Mouse (Mus musculus) layer of hippocampus, adult 9-10 months (tissue): Measurements from ENCODE around the gene Smyd3.

ENCODE experiments used
- DNase-seq: peaks from one replicate; pipeline ENCODE4 v3.0.0; 2022; ENCODE audit warnings: low spot score

Smyd3 gene

DNA sequence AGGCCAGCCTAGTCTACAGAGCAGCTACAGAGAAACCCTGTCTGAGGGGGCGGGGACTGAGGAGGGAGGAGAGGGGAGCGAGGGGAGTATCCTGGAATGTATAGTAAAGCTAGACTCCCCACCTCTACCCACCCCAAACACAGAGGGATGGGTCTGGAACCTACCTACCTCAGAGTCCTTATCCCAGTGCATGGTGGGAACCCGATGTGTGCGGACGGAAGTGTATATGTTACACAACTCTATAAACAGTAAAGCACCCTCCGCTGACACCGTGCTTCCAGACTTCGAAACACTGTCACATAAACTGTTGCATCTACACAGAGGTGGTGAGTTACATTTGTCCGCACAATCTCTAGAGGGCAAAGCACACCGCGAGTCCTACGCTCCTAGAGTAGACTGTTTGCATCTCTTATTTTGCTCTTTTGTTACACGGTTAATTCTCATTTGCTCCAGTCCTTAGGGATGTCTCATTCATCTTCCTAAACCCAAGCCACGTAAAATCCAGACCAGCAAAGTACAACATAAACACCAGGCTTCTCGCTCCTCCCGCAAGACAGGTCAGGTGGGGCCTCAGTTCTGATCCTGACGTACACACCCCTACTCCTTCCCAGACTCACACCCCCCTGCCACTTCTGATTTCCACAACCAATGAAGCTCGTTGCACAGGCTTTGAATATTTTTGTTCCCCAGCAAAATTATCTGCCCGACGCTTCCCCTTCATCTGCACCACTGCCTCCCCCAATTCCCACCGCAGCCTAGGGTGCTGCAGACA lies 714 bp downstream of the Smyd3 start:
- no peak for DNase-seq

DNA sequence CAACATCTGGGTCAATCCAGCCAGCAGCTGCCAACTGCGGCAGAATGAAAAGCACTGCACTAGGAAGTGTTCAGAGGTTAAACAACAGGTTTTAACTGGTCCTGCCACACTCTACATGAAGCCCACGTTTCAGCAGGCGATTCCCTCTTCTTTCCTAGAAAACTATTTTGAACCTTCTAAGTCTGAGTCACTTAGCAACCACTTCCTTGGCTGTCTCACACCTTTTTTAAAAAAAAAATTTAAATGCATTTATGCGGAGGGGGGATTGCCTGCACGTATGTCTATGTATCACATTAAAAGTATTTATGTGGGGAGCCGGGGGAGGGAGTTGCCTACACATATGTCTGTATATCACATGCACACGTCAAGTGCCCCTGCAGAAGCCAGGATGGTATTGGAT lies 5.9 kb downstream of the Smyd3 start:
- no peak for DNase-seq

DNA sequence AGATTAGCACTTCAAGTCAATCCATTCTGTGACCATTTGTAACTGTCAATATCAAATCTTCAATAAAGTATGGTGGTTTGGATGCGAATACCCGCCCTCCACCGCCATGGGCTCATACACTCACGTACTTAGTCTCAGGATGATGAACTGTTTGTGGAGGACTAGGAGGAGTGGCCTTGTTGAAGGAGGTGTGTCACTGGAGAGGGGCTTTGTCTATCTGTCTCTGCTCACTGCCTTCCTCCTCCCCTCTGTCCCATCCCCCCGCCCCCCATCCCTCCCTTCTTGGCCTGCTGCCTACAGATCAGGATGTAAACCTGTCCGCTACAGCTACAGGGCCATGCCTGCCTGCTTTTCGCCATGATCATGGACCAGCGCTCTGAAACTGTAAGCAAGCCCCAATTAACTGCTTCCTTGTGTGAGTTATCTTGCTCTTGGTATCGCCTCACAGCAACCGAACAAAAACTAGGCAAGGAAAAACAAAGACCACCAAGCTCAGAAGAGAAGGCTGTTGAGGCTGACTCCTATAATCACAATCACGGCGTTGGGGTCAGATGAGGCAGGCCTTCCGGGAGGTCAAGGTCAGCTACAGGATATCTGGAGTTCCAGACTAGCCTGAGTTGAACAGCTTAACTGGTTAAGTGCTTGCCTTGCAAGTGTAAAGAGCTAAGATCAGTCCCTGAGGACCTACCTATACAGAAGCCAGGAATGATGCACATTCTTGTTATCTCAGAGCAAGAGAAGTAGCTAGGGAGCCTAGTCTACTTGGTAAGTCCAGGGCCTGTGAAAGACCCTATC lies 7.1 kb downstream of the Smyd3 start:
- no peak for DNase-seq

DNA sequence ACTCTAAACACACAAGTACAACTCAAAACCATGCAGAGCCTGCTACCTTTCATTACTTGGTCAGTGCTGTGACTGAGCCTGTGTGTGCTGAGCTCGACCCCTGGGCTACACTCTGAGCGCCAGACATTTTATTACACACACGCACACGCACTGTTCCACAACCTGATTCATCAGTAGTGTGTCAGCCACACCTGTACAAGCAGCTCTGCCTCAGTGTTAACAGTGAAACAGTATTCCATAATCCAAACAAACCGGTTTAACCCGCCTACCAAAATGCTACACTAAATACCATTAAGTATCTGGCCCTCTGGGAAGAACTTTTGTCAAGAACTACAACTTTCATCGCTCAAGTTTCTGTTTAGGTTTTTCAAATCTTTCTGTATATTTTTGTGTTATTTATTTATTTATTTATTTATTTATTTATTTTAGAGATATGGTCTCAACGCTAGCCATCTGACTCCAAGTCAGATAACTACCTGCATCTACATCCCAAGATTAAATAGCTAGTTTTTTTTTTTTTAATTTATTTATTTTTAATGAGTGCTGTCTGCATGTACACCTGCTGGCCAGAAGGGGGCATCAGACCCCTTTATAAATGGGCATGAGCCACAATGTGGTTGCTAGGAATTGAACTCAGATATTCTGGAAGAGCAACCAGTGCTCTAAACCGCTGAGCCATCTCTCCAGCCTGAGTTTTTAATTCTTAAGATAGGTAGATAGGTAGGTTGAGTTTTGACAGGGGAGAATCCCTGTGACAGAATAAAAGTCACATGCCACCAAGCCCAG lies 11.1 kb downstream of the Smyd3 start:
- no peak for DNase-seq

DNA sequence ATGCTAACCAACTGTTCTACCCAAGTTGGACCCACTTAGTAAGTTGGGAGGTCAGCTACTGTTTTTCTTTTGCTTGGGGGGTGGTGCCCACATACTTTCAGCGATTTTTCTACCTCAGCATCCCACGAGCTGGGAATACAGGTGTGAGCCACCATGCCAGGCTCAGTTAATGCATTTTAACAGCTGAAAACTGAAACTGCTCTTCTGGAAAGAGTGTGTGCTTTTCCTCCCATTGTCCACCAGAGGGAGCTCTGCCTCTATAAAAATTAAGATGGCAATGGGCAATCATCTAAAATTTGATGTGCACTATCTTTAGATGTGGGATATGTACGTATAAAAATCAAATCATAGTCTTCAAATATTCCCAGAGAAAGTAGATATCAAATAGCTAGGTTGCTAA lies 15.3 kb downstream of the Smyd3 start:
- DNase-seq, result no peak

DNA sequence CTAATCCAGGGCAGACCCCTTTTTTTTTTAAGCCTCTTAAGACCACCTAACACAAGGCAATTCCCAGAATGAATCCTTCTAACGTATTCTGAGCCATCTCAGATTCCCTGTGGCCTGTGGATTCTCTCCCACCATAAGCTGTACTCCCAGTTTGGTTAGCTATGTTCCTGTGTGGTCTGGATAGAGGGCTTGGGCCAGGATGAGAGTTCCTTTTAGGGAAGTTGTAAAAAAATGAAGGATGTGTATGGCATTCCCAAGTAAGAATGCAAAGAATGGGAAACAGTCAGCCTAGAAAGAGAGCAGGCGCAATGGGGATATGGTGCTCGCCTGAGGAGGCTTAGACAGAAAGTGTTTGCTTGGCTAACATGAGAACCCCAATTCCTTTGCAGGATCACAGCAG lies 18.6 kb downstream of the Smyd3 start:
- no peak for DNase-seq

DNA sequence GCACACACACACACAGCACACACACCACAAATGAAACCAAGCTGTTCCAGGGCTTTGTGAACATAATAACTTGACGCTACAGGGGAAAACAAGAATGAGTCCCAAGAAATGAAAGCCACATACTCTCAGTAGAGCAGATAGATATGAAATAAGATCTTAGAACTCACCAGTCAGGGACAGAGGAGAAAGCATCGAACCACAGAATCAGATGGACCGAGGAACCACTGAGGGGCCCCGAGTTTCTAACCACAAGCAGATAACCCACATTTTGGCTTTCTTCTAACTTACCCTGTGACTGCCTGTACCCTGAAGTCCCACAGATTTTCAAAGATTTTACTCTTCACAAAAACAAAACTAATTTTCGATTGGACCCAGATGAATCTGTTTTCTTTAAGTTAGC lies 24.9 kb downstream of the Smyd3 start:
- DNase-seq, result no peak

DNA sequence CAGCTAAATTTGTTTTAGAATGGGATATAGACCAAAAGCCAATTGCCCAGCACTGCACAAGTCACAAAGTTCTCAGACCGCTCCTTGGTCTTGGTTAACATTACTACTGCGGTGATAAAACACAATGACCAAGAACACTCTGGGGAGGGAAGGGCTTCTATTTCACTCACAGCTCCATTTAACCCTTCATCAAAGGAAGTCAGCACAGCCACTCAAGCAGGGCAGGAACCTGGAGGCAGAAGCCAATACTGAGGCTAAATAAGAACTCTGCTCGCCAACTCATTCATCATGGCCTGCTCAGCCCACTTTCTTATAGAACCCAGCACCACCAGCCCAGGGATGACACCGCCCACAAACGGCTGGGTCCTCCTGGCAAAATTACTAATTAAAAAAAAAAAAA lies 29.3 kb downstream of the Smyd3 start:
- DNase-seq, result no peak

DNA sequence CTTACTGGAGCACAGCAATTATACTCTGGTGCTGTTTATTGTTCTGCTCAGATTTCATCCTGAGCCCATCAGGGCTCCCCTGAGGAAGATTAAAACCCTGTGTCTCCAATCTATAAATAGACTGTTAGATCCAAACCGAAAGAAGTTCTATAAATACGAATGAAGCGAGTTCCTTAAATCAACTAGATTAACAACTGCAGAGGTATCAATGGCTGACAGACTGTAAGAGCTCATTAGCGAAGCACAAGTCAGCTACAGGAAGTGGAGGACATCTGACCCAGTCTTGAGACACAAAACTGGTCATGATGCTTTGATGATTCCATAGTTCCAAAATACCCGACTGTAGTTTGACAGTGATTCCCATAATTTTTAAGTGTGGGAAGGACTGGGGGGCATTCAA lies 29.9 kb downstream of the Smyd3 start:
- no peak for DNase-seq

DNA sequence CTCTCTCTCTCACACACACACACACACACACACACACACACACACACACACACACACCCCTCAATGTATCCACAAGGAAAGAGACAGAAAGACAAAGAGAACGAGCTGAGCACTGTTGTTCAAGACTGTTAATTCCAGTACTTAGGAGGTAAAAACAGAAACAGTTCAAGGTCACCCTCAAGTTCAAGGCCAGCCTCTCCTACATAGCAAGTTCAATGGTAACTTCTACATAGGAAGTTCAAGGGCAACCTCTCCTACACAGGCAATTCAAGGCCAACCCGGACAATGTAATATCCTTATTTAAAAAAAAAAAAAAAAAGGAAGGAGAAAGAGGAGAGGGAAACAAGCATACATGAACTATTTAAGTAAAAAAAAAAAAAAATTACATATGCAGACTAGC lies 30.6 kb downstream of the Smyd3 start:
- no peak for DNase-seq

DNA sequence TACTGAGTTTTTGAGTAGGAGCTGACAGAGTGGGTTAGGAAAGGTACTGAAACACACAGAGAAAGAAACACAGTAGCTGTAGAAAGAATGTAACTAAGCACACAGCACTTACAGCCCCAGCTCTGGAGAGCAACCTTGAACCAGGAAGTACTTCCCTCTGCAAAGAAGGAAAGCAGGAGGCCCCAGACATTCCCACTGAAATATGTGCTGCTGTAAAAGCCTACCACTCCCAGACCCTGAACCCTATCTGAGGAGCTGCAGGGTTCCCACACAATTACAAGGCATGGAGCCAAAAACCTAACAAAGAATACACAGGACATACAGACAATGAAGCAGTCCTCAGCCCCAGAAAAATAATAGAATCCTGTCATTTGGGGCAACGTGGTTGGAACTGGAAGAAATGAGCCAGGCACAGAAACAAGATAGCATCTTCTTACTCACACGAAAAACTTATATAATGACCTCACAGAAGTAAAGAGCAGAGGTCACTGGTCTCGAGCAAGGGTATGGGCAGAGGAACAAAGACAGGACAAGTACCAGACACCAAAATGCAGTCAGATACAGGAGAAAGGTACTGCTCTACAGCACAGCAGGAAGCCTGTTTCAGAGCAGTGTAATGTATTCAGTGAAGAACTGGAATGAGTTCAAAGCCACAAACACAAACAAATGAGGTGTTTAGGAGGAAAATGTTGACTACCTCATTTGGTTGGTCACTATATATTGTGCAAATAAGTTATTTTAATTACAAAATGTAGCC lies 31.9 kb downstream of the Smyd3 start:
- DNase-seq, result no peak

DNA sequence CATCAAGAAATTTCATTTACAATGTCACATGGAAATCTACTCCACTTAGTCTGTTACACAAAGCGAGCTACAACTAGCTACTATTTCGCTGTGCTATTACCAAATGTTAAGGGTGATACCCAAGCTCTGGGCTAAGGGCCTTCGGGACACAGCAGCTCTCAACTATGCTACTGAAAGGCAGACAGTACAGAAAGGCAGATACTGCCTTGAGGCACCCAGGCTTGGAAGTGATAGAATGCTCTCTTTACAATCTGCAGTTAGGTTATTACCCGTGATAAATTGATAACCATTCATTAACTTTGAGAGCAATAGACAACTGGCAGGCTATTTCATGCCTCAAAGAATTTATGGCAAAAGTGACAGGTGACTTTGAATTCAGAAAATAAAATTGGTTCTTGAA lies 37.0 kb downstream of the Smyd3 start:
- no peak for DNase-seq

DNA sequence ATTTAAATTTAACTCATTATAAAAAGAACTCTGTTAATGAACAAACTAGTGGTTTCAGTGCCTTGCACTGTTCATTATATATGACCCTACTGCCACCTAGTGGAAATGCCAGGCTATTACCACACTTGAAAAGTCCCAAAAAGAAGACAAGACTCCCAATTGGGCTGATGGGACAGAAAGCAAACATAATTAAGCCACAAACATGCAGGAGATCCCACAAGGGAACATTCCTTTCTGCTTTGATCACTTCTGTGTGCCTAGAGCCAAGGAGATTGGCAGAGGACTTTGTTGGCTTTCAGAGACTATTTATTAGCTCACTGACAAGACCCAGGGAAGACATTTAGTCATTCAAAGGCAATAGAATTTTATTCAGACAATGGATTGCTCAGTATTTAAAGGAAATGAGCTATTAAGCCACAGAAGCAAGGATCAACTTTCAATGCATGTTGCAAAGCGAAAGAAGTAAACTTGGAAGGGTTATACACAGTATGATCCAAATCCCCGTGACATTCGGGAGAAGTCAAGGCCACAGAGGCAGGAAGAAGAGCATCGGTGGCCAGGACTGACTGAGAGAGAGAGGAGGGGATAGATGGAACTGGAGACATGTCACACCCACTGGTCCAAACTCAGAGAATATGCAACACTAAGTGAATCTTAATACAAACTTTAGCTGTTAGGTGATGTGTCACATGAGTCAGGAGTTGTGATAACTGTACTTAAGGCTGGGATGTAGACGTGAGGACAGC lies 40.5 kb downstream of the Smyd3 start:
- DNase-seq, result peak; percentile 74

DNA sequence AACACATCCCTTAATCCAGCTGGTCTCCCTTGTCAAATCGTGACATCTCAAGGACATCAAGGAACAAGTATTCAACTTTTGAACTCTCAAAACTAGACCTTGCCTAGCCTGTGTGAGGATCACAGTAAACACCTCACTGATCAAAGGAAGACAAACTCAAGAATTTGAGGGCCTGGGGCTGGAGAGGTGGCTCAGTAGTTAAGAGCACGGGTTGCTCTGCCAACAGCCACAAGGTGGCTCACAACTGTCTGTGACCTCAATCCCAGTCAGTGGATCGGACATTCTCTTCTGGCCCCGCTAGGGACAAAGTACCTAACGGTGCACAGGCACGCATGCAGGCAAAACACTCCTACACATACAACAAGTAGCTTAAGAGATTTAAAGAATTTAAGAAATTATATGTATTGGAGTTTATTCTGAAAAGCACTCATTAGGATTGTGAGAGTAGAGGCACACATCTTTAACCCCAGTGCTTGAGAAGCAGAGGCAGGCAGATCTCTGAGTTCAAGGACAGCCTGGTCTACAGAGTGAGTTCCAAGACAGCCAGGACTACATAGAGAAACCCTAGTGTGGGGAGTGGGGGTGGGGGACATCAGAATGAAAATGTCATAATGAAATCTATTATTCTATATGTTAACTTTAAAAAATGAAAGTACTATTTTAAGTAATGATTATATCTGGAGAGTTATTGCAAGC lies 41.2 kb downstream of the Smyd3 start:
- no peak for DNase-seq

DNA sequence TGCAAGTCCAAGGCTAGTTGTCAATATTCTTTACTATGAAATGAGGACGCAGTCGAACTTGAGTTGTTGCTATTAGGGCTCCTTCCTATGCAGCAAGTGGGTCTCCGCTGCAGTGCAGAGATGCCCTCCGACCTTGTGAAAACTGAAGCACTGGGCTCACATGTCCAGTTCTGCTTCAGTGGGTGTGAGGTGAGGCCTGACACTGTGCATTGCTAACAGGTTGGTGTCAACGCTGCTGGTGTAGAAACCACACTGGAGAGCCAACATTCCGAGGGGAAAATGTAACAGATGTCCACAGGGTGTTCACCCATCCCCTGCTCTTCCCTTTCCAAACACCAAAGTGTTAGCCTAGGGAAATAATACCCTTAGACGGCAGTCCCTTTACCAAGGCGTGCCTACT lies 43.1 kb downstream of the Smyd3 start:
- no peak for DNase-seq

DNA sequence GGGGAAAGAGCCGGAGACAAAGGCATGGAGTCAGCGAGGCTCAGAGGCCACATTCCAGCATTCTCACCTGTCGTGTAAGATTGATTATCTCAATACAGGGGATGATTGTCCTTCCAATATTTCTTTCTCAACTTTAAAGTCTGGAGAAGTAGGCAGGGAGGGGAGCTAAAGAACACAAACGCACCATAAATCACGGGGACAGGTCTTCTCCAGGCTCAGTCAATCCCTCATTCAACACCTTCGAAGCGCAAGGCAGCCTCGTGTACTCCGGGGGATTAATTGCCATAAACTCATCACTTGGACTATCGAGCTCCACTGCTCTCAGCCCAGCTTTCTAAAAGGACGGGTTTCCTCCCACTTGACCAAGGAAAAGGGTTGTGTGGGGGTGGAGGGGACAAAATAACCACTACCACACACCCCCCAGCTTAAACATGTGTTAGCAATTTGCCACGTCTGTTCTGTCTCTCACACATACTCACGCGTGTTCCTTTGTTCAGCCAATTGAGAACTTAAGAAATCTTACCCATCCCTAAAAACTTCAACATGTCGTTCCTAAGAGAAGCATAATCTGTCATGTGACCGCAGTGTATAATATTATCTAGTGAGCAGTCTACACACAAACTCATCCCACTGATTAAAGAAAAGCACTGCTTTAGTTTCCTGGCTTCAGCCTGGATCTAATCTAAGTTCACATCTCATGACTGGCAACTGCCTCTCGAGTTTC lies 43.8 kb downstream of the Smyd3 start:
- DNase-seq, result no peak

DNA sequence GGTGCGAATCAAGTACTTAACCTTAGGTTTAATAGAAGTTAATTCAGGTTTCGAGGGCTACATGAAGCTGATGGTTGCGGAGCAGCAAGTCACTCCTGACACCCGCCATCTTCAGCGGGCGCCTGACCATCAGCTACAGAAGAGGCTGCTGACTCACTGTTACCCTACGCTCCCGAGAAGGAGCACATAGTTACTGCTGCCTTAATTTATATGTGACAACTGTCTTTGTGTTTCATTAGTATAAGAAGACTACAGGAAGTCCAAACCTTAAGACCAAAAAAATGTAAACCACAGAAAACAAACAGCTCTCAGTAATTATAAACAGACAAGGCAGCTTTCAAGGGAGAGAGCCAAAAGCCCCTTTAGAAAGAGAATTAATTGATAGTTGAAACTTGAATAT lies 49.9 kb downstream of the Smyd3 start:
- DNase-seq, result no peak

DNA sequence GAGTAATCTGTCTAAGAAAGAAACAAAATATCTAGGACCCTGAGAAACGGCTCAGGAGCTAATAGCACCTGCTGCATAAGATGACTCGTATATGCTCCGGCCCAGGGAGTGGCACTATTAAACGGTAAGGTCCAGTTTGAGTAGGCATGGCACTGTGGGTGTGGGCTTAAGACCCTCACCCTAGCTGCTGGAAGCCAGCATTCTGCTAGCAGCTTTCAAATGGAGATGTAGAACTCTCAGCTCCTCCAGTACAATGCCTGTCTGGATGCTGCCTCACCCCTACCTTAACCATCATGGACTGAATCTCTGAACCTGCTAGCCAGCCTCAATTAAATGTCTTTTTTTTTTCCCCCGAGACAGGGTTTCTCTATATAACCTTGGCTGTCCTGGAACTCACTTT lies 55.5 kb downstream of the Smyd3 start:
- no peak for DNase-seq

DNA sequence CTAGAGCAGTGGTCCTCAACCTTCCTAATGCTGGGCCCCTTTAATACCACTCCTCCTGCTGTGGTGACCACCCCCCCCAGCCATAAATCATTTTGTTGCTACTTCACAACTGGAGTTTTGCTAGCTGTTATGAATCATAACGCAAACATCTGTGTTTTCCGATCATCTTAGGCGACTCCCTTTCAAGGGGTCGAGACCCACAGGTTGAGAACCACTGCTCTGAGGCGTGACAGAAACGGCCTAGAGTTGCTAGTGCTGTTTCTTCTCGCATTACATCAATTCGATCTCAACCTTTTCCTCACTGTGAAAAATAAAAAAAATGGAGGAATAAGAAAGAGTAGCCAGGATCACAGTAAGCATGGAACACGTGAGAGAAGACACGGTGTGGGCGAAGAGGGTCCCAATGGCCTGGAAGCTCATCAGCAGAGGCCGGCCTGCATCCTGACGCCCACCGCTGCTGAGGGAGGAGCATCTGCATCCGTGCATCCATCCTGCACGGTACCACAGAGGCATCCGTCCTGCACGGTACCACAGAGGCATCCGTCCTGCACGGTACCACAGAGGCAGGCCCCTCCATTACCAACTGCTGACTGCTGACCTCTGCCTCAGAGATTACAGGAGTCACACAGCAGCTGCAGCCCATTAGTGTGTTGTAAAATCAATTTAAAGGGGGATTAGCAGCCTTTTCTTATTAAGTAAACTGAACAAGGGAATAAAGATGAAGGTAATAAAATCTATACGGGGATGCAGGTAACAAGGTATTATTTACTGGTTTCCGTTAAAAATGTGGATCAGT lies 56.6 kb downstream of the Smyd3 start:
- DNase-seq, result no peak
